Mouse (Mus musculus) common myeloid progenitor, adult 5-6 weeks (primary cell): ENCODE measurements at regions not wholly inside any gene's neighbourhood (a gene's known extent, or its start where the extent isn't known, plus 50 kb on each side); places are given as distances from the start of the nearest gene placed in this dataset.

Source experiments
- ATAC-seq: replicated peaks from 2 replicates; pipeline ENCODE4 v1.8.0; 2016; ENCODE audit warnings: low read depth, mild to moderate bottlenecking, moderate TSS enrichment, inconsistent platforms; ENCODE audit not compliant: poor library complexity, severe bottlenecking

DNA sequence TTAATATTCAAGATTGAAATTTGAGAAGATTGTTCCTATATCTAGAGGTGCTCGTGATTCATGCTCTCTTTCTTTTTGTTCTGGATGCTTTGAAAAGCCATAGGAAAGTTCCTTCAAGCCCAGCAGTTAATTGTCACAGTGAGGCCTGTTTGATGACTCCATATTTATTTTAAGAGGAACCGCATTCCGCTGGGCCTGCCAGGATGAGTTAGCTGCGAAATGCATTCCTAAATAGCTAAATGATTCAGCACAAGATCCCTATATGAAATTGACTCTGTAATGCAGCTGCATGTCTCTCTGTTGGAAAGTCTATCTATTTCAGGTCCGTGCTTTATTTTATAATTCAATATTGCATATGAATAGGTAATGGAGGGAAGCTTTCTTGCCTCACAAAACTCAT, 511.9 kb upstream of the Adgra3 start:
- no peak for ATAC-seq

DNA sequence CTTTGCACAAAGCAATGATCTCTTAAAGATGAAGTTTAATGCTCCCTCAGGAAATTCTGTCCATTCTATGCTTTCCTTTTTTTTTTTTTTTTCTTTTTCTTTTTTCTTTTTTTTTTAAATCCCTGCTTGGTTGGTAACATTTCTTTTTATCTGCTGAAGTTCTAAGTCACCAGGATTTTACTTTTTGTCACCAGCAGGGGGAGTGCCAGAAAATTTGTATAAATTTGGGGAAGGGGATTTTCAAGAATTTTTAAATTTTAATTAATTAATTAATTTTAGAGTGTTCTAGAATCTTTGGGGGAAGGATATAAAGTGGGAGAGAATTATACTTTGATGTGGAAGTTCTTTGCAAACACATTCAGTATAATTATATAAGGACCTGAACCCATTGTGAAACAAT, 492.3 kb upstream of the Adgra3 start:
- ATAC-seq, result no peak

DNA sequence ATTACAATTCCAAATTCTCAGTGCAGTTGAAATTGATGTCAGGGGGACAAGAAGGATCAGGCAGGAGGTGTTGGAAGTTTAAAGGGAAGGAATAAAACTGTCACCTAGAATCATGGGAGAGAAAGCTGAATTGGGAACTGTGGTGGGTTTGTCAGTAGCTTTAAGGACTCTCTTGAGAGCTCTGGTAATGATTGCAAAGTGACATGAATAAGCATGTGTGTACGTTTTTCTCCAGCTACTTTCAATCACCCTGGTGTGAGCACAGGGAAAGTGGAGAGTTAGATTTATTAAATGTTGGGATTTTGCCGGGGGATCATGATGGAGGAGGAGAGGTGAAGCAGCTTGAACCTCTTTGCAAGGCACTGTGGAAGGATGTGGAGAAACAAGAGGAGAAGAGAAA, 453.7 kb upstream of the Adgra3 start:
- ATAC-seq, result no peak

DNA sequence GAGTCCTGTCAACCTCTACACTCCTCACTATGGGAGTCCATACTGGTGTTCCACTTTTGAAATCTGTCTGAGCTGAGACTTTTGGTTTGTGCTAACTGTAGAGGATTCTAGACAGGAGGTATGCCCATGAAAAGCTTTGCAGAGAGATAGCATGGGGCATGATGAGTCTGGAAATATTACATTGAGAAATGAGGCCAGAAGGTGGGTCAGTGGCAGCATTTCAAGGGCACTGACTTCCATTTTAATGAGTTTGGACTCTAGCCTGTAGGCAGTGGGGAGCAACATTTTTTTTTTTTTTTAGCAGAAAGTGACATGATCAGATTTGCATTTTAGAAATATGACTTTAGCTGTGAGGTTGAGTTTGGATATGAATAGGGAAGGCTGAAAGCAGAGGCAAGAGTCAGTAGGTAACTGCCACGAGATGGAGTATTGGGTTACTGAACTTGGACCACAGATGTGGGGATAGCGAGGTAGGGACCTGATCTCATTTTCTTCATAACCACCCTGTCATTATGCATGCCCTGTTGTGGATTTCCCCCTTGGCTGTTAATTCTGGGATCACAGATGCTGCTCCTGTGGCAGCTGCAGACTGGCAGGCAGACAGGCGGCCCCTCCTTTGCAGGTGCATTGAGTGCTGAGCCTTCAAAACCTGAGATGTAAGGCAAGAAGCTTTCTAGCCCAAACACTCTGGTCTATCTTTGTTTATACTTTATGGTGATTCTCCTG, 451.1 kb upstream of the Adgra3 start:
- no peak for ATAC-seq

DNA sequence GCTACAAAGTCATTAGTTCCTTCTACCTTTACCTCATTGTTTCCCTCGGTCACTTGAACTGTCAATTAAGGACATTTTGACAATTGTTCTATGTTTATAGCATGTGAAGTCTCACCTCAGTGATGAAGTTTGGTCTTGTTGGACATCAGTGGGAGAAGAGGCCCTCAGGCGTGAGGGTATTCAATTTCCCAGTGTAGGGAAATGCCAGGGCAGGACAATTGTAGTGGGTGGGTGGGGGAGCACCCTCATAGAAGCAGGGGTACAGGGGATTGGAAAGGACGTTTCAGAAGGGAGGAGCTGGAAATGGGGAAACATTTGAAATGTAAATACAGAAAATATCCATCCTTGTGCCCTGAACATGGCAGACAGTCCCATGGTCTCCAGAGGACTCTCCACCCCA, 431.4 kb upstream of the Adgra3 start:
- ATAC-seq, result no peak

DNA sequence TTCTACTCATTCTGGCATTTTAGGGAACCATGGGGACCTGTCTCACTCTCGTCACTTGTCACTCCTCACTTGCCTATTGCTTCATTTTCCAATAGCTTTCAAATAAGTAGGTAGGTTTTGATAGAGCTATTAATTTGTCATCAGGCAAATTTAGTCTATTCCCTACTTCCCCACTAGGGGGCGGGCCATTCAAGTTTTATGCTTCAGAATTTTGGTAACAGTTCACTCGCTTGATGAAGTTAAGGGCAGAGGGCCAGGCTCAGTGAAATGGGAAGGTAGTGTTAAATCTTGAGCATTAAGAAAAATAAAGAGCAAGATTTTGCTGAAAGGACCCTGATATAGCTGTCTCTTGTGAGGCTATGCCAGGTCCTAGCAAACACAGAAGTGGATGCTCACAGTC, 418.2 kb upstream of the Adgra3 start:
- 0 out of 2 replicates have a peak, but pooled peaks have one; percentile 32 for ATAC-seq

DNA sequence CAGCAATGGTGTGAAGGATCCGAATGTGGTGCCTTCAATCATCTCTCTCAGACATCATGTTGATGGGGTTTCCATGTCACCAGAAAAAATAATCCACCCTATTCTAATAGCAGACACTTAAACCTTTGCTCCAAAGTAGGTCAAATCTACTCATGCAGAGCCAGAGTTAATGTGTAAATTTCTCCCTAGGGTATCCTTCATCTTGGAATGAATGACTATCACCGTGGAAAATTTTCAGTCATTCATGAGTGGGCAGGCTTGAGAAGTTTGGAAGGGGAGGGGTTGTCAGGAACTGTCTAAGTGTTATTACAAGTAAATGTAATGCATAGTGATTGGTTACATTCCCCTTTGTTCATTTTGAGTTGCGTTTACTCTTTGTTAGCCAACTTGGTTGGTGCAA, 402.7 kb upstream of the Adgra3 start:
- ATAC-seq, result no peak

DNA sequence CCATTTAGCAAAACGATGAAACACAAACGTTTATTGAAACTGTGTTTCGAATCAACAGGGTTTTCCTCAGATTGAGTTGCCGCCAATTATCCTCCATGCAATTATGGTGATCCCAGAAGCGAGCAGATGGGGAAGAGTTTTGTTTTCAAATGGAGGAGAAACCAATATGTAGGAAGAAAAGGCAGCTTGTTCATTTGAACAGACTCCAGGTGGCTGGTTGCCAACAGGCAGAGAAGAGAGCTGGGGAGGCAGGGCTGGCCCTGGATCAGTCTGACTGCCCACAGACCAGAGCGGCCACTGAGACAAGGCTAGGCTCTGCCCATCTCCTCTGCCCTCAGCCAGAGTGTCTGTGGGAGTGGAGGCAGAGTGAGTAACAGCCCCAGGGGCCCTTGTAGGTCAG, 398.8 kb upstream of the Adgra3 start:
- no peak for ATAC-seq

DNA sequence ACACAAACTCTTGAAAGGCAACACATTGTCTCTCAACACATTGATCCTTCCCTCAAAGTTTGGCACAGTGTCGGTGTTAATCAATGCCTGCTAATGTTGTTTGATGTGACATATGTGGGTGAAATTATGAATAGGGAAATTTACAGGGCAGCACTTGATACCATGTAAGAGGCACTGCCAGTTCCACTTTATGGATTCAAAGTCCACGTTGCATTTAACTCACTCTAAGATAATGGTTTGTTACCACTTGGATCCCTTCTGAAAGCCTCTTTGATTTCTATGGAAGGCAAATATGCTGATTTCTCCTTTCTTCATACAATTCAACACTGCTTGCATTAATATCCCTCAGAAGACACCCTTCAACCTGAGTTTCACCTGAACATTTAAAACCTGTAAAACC, 395.6 kb upstream of the Adgra3 start:
- no peak for ATAC-seq

DNA sequence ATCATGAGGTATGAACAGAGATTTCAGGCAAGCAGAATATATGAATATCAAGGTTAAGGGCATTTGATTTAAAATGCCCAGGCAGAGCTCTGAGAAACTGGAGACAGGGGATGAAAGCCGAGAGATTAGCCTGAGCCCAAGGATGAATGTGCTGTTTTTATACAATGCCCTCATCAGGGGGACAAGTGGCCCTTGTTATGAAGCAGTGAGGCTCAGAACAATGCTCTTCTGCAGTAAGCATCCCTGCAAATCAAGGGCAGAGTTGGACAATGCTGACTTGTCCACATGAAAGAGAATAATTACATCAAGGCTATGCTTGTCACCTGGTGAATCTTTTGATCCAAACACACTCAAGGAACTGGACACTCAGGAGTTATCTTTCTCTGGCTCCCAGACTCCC, 348.1 kb upstream of the Adgra3 start:
- ATAC-seq, result no peak

DNA sequence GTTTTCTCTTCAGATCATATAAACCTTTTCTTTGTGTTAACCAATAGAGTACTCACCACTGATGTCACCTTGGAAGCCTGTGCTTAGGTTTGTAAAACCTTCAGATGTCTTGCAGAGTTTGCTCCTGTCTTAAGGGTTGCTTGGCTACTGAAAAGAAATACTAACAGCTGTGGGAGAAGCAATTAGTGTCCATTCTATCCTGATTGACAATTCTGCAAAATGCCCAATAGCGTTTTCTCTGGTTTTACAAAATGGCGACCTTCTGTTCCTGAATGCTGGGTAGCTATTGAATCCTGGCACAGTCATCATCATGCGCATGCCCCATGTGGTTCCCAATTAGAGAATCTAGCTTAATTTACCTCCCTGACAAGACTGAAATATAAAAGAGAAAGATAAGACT, 347.7 kb upstream of the Adgra3 start:
- ATAC-seq, result no peak
